9 mouse cellular contexts compared by ENCODE assay signal in the genomic region with DNA sequence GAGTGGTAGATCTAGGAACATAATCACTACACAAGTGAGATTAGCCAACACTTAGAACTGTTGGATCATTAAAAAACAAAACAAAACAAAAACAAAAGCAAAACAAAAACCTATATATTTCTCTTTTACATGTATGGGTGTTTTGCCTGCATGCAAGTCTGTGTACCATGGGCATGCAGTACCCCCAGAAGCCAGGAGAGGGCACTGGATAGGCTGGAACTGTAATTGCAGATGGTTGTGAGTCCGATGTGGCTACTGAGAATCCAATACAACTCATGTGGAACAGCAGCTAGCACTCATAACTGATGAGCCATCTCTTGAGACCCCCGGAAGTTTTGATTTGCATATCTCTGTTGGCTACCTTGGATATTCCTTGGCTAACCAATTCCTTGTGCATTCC.
DNase-seq lines count a peak whose midpoint lies in the region; TF ChIP-seq lines count a peak whose summit lies in the region.
"Had no signal": no experiment of that assay in that cellular context is flagged by ENCODE, and none has a peak within 500 bp of the region (broad histone marks: within the 10 kb centered on the region; RNA-seq: fewer than 3 reads in every experiment).

No protein-coding gene starts in this region.

- WGBS in cerebellum, adult 2 months, result 75% methylated on average over 2 of the region's 2 CpGs
- 82% methylated on average over 2 of the region's 2 CpGs for WGBS in lung, adult 2 months
- WGBS in embryonic facial prominence, embryonic 10.5 days, result 77% methylated on average over 2 of the region's 2 CpGs

- no peak overlapping the region for H3K27ac ChIP-seq in cerebellum, adult 2 months (ENCODE audit: insufficient read depth, low read length)
- H3K27ac ChIP-seq in embryonic facial prominence, embryonic 10.5 days (replicated peaks), result no peak overlapping the region
- H3K27ac ChIP-seq: hindbrain, embryonic 15.5 days had no signal

- intact Hi-C loops in heart, postnatal 10 days (cut with DNase I), result no loop called here

- TF ChIP-seq CTCF in cerebellum, adult 2 months (IDR thresholded peaks at IDR 0.05; ENCODE audit: borderline replicate concordance, insufficient read depth, low read depth, low read length), result peak; percentile 23; the same call in 1 of the 2 replicates
- TF ChIP-seq CTCF in lung, adult 2 months (IDR thresholded peaks at IDR 0.05; ENCODE audit: insufficient read depth, low read length), result peak; percentile 49

- no peaks in the 10 kb centered on the region for H3K4me1 ChIP-seq in cerebellum, adult 2 months (ENCODE audit: control insufficient read depth, insufficient read depth, low read length)
- no peaks in the 10 kb centered on the region for H3K4me1 ChIP-seq in lung, adult 2 months (ENCODE audit: control insufficient read depth, insufficient read depth, low read length)
- H3K4me1 ChIP-seq in embryonic facial prominence, embryonic 10.5 days, result no peaks in the 10 kb centered on the region
- H3K4me1 ChIP-seq: hindbrain, embryonic 15.5 days had no signal

- no peak for DNase-seq in cerebellum, adult 2 months
- DNase-seq in cerebellum, adult 11-12 months, result no peak
- no peak for DNase-seq in lung, adult 2 months
- no peak for DNase-seq in lung, adult 18-20 months
- DNase-seq in embryonic facial prominence, embryonic 10.5 days (ENCODE audit: low spot score), result peak; percentile 40
- peak; percentile 26 for DNase-seq in retina, postnatal 1 day
- no peak for DNase-seq in urinary bladder, postnatal 10 days (ENCODE audit: low spot score)
- DNase-seq in heart, postnatal 10 days, result no peak

- TF ChIP-seq POLR2A in cerebellum, adult 2 months (IDR thresholded peaks at IDR 0.05; ENCODE audit: borderline replicate concordance, insufficient read depth, low read length), result no peak
- TF ChIP-seq POLR2A in lung, adult 2 months (IDR thresholded peaks at IDR 0.05; ENCODE audit: borderline replicate concordance, extremely low read depth, low read depth, low read length), result no peak

- H3K27me3 ChIP-seq in cerebellum, adult 2 months (ENCODE audit: control insufficient read depth, insufficient read depth, low read length), result no peaks in the 10 kb centered on the region
- H3K27me3 ChIP-seq in embryonic facial prominence, embryonic 10.5 days (replicated peaks; ENCODE audit: low read depth, poor library complexity, severe bottlenecking), result no peaks in the 10 kb centered on the region
- H3K27me3 ChIP-seq: hindbrain, embryonic 15.5 days had no signal

- H3K36me3 ChIP-seq in embryonic facial prominence, embryonic 10.5 days (replicated peaks), result no peaks in the 10 kb centered on the region
- H3K36me3 ChIP-seq: hindbrain, embryonic 15.5 days had no signal

- H3K4me3 ChIP-seq in cerebellum, adult 2 months (replicated peaks; ENCODE audit: insufficient read depth, low read depth, low read length), result no peak overlapping the region
- H3K4me3 ChIP-seq in lung, adult 2 months (replicated peaks; ENCODE audit: extremely low read depth, low read depth, low read length), result no peak overlapping the region
- no peak overlapping the region for H3K4me3 ChIP-seq in embryonic facial prominence, embryonic 10.5 days
- H3K4me3 ChIP-seq: hindbrain, embryonic 15.5 days had no signal

- H3K9me3 ChIP-seq in embryonic facial prominence, embryonic 10.5 days, result no peaks in the 10 kb centered on the region
- H3K9me3 ChIP-seq: hindbrain, embryonic 15.5 days had no signal

Comparison
In these comparisons a context has a peak if more than half of its experiments do, and no peak if none do; other contexts are left out.
1. DNase-seq: peak in embryonic facial prominence, embryonic 10.5 days (single experiment) and retina, postnatal 1 day (single experiment); none in cerebellum, adult 2 months (0 of 2), cerebellum, adult 11-12 months (single experiment), lung, adult 2 months (single experiment), lung, adult 18-20 months (0 of 2), urinary bladder, postnatal 10 days (single experiment) and heart, postnatal 10 days (0 of 2).